Mouse (Mus musculus): ENCODE data around the gene Ccser2. TPM values are rescaled to one million over a fixed set of nuclear protein-coding genes. Genes with fewer than 3 reads are reported as not detected.

Gene Ccser2
- polyA plus RNA-seq, 1 experiment from 2014 or later: 48.0 TPM

- ChIA-PET POLR2A (no interaction called here), CTCF (no interaction called here)
- in situ Hi-C loops (cut with MboI; ENCODE audit: low pct_unique_long_range_greater_than_20kb): no loop called here
- no peak for DNase-seq (ENCODE audit: low read depth, low spot score)
- H3K27me3 ChIP-seq: no peaks in the 10 kb centered on the region
- TF ChIP-seq CTCF (IDR thresholded peaks at IDR 0.05): no peak
- no peak for ATAC-seq
These were observed 6.4 kb upstream of the Ccser2 start for GRCm38 (mm10) chr14:36975019-36975418.

DNA sequence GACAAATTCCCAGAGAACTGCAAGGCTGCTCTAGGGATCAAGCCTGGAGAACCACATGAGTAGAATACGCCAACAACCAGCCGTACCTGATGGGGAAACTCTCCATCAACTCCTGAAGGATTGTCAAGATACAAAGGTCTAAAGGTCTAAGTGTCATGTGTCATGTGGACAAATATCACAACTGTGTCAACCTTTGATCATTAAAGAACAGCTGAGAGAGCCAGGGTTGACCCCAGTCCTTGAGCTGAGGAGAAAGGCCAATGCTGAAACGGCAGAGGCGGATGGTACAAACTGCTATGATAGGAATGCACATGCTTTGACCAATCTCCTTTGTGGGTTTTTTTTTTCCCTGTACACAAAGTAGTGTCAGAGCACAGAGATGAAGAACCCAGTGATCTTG is 2.6 kb upstream of the Ccser2 start:
- DNase-seq (ENCODE audit: low read depth, low spot score) (no peak), ATAC-seq (no peak)
- H3K27me3 ChIP-seq: no peaks in the 10 kb centered on the region
- in situ Hi-C loops (cut with MboI; ENCODE audit: low pct_unique_long_range_greater_than_20kb): no loop called here
- CTCF ChIA-PET: no interaction called here
- no peak for TF ChIP-seq CTCF (IDR thresholded peaks at IDR 0.05)
- POLR2A ChIA-PET: no interaction called here

DNA sequence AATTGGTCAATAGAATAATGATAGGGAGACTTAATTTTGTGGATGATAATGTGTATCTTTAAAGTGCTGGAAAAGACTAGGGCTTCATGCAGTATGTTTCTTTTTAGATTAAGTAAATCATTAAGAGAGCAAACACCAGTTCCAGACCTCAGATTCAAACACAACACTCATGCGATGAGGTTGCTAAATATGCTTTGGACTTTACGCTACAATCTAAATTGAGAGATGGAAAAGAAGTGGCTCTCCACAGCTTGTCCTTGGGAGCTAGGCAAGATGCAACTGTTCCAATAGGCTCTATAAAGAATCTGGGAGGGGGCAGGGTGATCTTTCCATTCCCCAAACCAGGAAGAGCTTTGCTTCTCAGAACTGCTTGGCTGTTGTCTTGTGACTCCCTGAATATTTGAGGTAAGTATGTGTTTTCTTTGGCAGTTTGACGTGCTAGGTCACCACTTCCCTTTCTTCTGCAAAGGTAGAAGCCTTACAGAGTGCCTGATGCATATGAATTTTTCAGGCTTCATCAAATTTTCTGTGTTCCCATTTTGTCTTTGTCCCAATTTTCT is 1.4 kb upstream of the Ccser2 start:
- no peaks in the 10 kb centered on the region for H3K27me3 ChIP-seq
- ATAC-seq (peak; percentile 48), DNase-seq (ENCODE audit: low read depth, low spot score) (no peak)
- in situ Hi-C loops (cut with MboI; ENCODE audit: low pct_unique_long_range_greater_than_20kb): no loop called here
- ChIA-PET POLR2A (interaction anchor here (0.5 kb wide), 1 partner anchor 1284 kb away, joined by 8 read pairs; no protein-coding TSS in a partner anchor), CTCF (interaction anchor here (0.9 kb wide), 1 partner anchor 17 kb away, joined by 3 read pairs; no protein-coding TSS in a partner anchor)
- TF ChIP-seq CTCF (IDR thresholded peaks at IDR 0.05): no peak

DNA sequence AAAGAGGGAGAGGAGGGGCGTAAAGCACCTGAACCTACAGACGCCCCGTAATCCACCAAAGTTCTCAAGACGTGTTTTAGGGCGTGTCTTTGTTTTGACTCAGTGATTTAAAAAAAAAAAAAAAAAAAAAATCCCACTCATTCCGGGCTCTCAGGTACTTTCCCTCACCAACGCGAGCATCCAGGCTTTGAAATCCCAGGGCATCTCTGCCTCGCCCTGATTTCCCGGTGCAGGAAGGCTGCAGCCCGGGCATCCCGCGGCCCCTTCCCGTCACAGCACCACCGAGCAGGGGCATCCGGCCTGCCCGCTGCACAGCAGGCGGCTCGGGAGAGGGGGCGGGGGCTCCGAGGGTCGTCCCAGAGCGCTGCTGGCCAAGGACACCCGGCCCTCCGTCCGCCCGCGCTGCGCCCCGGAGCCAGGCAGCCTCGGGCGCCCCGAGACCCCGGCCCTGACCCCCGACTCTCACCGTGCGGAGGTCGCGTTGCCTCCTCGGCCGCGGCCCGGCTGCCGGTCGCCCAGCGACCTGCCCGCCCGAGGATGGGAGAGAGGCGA is 425 bp downstream of the Ccser2 start:
- ATAC-seq: peak; percentile 51

GRCm38 (mm10) chr14:36965421-36965820 is 3.2 kb downstream of the Ccser2 start:
- ATAC-seq (no peak), DNase-seq (ENCODE audit: low read depth, low spot score) (no peak)
- ChIA-PET CTCF (interaction anchor here (1.1 to 2.9 kb wide), 2 partner anchors 12 to 20 kb away, joined by 4 to 17 read pairs; no protein-coding TSS in a partner anchor), POLR2A (no interaction called here)
- in situ Hi-C loops (cut with MboI; ENCODE audit: low pct_unique_long_range_greater_than_20kb): no loop called here
- TF ChIP-seq CTCF (IDR thresholded peaks at IDR 0.05): no peak
- H3K27me3 ChIP-seq: no peaks in the 10 kb centered on the region

More for the DNA sequence above, 425 bp downstream of the Ccser2 start:
- in situ Hi-C loops (cut with MboI; ENCODE audit: low pct_unique_long_range_greater_than_20kb): no loop called here
- DNase-seq (ENCODE audit: low read depth, low spot score): no peak
- ChIA-PET POLR2A (no interaction called here), CTCF (no interaction called here)
- TF ChIP-seq CTCF (IDR thresholded peaks at IDR 0.05): no peak
- H3K27me3 ChIP-seq: no peaks in the 10 kb centered on the region

DNA sequence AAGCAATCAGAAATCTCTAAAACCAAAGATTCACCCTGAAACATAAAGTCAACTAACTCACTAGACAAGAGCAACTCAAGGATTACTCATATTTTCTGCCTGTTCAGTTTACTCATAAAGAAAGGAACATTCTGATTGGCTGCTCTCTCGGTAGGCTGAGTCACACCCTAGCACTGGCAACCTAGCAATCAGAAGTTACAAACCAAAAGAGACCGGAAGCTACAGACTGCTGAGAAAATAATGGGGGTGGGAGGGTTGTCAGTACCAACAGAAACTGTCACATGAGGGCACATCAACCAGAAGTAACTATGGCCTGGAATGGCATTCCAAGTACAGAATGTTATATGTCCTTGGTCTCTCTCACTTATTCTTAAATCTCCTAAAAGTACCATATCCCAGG is 6.1 kb downstream of the Ccser2 start:
- no peak for TF ChIP-seq CTCF (IDR thresholded peaks at IDR 0.05)
- in situ Hi-C loops (cut with MboI; ENCODE audit: low pct_unique_long_range_greater_than_20kb): no loop called here
- H3K27me3 ChIP-seq: no peaks in the 10 kb centered on the region
- DNase-seq (ENCODE audit: low read depth, low spot score) (no peak), ATAC-seq (no peak)
- CTCF ChIA-PET: interaction anchor here (0.8 to 3.0 kb wide), 4 partner anchors 10 to 47 kb away, joined by 3 to 14 read pairs (median 4); no protein-coding TSS in a partner anchor
- POLR2A ChIA-PET: no interaction called here

DNA sequence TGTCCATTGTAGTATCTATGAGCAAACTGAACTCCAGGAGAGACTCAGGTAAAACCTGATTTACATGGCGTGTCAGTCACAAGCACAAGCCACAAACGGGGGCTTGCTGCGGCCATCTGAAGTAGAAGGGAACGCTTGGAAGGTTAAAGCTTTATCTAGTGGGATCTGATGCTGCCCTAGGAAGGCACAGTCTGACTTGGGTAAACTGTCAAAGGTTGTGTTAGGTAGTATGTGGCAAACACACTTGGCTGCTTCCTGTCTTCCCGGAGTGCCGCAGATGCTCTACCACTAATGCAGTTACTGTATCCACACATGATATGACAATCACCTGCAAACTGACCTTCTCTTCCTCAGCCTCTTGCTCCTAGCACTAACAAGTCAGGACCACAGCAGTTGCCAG is 10.9 kb downstream of the Ccser2 start:
- TF ChIP-seq CTCF (IDR thresholded peaks at IDR 0.05): no peak
- no peaks in the 10 kb centered on the region for H3K27me3 ChIP-seq
- DNase-seq (ENCODE audit: low read depth, low spot score) (no peak), ATAC-seq (no peak)
- ChIA-PET CTCF (interaction anchor here (1.1 to 2.7 kb wide), 5 partner anchors 15 to 90 kb away, joined by 3 to 10 read pairs (median 3); no protein-coding TSS in a partner anchor), POLR2A (interaction anchor here (0.6 kb wide), 1 partner anchor 26 kb away, joined by 4 read pairs; no protein-coding TSS in a partner anchor)
- in situ Hi-C loops (cut with MboI; ENCODE audit: low pct_unique_long_range_greater_than_20kb): no loop called here

GRCm38 (mm10) chr14:36957261-36957660 is 11.3 kb downstream of the Ccser2 start:
- TF ChIP-seq CTCF (IDR thresholded peaks at IDR 0.05): no peak
- DNase-seq (ENCODE audit: low read depth, low spot score) (no peak), ATAC-seq (no peak)
- ChIA-PET POLR2A (no interaction called here), CTCF (interaction anchor here (0.6 to 2.7 kb wide), 5 partner anchors 14 to 90 kb away, joined by 3 to 10 read pairs (median 3); no protein-coding TSS in a partner anchor)
- no peaks in the 10 kb centered on the region for H3K27me3 ChIP-seq
- in situ Hi-C loops (cut with MboI; ENCODE audit: low pct_unique_long_range_greater_than_20kb): no loop called here

DNA sequence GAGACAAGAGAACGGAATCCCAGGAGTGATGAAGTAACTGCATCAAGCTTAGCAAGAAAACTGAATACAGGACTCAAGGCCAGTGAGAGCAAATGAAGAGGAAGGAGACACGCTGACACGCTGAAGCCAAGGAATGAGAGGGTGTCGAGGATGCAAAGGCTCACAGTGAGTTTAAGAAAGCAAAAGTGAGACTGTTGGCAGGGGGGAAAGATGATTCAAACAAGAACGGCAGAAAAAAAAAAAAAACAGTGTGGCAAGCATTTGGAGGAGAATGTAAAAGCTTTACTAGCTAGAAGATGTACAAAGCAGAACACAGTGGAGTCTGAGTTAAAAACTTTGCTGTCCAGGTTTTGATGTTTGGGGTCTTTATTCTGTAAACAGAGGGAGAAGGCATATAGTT is 11.9 kb downstream of the Ccser2 start:
- in situ Hi-C loops (cut with MboI; ENCODE audit: low pct_unique_long_range_greater_than_20kb): no loop called here
- TF ChIP-seq CTCF (IDR thresholded peaks at IDR 0.05): no peak
- ChIA-PET POLR2A (no interaction called here), CTCF (interaction anchor here (0.6 to 2.7 kb wide), 6 partner anchors 14 to 89 kb away, joined by 3 to 10 read pairs (median 6); no protein-coding TSS in a partner anchor)
- DNase-seq (ENCODE audit: low read depth, low spot score) (no peak), ATAC-seq (no peak)
- no peaks in the 10 kb centered on the region for H3K27me3 ChIP-seq

- in situ Hi-C loops (cut with MboI; ENCODE audit: low pct_unique_long_range_greater_than_20kb): no loop called here
- ATAC-seq: no peak
These were observed 15.7 kb downstream of the Ccser2 start for GRCm38 (mm10) chr14:36952687-36953426.

More at GRCm38 (mm10) chr14:36952687-36953426, 15.7 kb downstream of the Ccser2 start:
- no peak for DNase-seq (ENCODE audit: low read depth, low spot score)
- no peak for TF ChIP-seq CTCF (IDR thresholded peaks at IDR 0.05)
- CTCF ChIA-PET: interaction anchor here (0.7 to 4.6 kb wide), 17 partner anchors 9 to 86 kb away, joined by 3 to 18 read pairs (median 4); no protein-coding TSS in a partner anchor
- H3K27me3 ChIP-seq: no peaks in the 10 kb centered on the region
- POLR2A ChIA-PET: interaction anchor here (0.6 kb wide), 1 partner anchor 9 kb away, joined by 3 read pairs; no protein-coding TSS in a partner anchor
